Mouse (Mus musculus) retina, postnatal 1 day (tissue): ENCODE data around the gene Tnfrsf17.
"Not testable (repeated sequence)": the region's sequence is repeated elsewhere in the genome, so short reads cannot be mapped to it uniquely, and the experiment has no call there.

Source experiments
- DNase-seq: peaks from one replicate; pipeline ENCODE4 v3.0.0-alpha.2; 2012

Gene Tnfrsf17

DNA sequence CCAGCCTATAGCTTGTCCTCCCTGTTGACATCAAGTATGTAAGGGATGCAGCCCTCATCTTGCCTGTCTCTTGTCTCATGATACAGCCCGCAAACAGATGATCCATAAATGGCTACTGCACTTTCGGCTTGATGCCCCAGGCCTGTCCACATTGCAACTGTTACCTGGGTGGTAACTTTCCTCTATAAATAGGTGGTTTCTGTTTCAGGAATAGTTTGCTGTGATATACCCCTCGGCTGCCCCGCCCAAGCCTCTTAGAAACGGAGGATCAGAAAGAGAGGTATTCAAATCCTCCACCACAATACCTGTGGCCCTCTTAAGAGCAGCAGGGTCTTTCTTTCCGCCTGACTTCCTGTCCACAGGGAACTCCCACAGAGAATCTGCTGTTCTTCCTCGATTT lies at the start of gene Tnfrsf17:
Tnfrsf17 (plus strand) TSS at position 301 of the 400 bp plus-strand sequence.
- no peak for DNase-seq

DNA sequence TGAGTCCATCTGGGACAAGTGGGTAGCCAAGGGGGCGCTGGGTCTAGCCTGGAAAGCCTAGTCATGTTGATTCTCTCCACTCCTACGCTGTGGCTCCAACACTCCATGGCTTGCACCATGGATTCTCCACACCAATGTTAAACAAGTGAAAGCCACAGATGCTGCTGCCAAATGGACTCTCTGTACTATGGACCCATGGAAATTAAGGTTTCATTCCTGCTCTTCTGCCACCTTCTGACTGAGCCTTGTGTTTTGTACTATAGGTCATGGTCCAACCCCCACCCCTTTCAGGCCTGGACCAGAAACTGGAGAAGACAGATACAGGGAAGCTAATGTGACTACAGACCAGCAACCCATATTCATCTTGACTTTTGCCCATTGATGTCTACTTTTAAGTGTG lies 47.1 kb upstream of the Tnfrsf17 start:
- DNase-seq = no peak

- no peak for DNase-seq
These were observed 43.8 kb upstream of the Tnfrsf17 start for GRCm38 (mm10) chr16:11269808-11270207.

DNA sequence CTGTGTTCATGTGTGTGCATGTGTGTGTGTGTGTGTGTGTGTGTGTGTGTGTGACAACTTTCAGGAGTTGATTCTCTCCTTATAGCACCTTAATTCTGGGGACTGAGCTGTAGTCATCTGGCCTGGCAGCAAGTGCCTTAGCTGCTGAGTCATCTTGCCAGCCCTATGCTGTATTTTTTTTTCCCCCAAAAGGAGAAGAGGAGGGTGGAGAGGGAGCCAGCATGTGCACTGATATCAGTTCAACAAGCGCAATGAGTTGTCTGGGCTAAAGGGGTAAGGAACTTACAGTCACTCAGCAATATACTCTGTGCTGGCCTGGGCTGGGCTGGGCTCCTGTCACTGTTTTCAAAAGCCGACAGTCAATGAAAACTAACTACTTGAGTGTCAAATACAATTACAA lies 43.0 kb upstream of the Tnfrsf17 start:
- DNase-seq = no peak

DNA sequence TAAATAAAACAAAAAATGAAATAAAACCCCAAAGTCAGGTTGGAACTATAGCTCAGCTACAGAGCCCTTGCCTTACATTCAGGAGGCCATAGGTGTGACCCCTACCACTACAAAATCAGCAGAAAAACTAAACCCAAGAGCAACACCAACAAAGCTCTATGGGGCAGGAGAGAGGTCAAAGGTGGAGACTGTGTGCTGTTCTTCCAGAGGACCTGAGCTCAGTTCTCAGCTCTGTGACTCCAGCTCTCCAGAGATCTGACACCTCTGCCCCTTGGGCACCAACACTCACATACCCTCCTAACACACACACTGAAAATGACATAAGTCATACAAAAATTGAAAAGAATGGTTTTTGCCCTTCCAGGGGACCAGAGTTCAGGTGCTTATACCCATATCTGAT lies 42.5 kb upstream of the Tnfrsf17 start:
- no peak for DNase-seq

- no peak for DNase-seq
These were observed 36.7 kb upstream of the Tnfrsf17 start for GRCm38 (mm10) chr16:11276888-11277287.

GRCm38 (mm10) chr16:11278778-11279177 lies 34.8 kb upstream of the Tnfrsf17 start:
- DNase-seq = peak; percentile 78

DNA sequence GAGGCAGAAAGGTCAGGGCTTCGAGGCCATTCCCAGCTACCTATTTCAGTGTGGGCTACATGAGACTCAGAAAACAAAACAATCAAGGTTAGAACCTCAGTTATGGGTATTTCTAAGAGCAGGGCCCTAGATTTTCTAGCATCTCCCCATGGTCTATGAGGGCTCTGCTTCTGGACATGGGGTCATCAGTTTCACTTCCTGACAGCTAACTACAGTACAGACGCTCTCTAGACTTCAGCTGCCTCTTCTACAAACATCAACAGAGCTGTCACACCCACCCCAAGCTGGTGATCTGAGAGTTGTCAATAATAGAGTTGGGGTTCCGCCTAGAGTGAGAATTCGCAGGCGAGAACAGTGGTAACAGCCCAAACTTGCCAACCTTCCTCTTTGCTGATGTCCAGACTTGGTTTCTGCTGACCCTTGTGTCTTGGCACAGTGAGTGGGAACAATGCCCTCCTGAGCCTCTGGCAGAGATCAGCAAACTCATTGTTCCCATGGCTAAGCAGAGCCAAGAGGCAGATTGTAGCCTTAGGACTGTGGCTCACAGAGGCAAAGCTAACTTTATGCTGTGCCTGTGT lies 30.9 kb upstream of the Tnfrsf17 start:
- no peak for DNase-seq

DNA sequence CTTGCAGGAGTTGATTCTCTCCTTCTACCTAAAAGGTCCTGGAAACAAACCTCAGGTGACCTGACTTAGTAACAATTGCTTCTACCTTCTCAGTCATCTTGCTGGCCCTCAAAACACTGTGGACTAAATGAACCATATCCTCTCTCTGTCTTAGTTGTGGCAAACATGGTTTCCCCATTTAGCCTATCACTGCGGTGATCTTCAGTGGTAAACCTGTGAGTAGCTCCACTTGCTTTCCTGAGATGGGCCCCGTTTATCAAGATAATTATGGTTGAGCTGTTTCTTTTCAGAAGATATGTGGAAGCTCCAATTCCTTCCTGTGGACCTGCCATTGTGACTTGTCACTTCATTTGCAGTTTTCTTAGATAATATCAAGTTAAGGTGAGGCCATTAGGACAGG lies 28.7 kb upstream of the Tnfrsf17 start:
- DNase-seq = no peak

- no peak for DNase-seq
These were observed 27.7 kb upstream of the Tnfrsf17 start for GRCm38 (mm10) chr16:11285949-11286348.

- DNase-seq = not testable (repeated sequence)
These were observed 24.7 kb upstream of the Tnfrsf17 start for GRCm38 (mm10) chr16:11288873-11289272.

DNA sequence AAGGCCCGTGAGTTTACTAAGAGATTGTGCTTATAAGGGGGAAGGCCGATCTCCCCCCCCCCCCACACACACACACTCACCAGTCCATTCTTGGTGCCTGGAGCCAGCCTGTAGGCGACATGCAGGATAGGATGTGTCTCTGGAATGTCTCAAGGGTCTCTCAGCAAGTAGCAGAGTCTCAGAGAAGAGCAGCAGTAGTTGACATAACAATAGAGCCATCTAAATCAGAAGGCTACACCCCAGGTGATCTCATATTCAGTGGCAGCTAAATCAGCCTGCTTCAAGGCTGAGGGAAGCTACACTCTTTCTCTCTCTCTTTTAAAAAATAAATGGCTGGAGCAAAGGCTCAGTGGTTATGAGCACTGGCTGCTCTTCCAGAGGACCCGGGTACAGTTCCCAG lies 18.0 kb upstream of the Tnfrsf17 start:
- DNase-seq = not testable (repeated sequence)

GRCm38 (mm10) chr16:11297700-11298099 lies 15.9 kb upstream of the Tnfrsf17 start:
- DNase-seq = peak; percentile 40

DNA sequence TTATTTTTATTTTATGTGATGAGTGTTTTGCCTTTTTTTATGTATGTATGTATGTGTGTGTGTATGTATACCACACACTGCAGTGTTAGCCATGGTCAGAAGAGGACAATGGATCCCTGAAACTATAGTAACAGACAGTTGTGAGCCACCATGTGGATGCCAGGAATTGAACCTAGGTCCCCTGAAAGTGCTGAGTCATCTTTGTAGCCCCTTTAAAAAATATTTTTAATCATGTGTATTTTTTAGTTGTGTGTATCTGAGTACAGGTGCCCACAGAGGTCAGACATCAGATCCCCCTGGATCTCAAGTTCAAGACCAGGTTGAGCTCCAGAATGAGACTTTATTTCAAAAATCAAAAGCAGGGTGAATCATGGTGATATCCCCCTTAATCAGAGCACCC lies 9.9 kb upstream of the Tnfrsf17 start:
- no peak for DNase-seq

GRCm38 (mm10) chr16:11305531-11305930 lies 8.1 kb upstream of the Tnfrsf17 start:
- DNase-seq = no peak

DNA sequence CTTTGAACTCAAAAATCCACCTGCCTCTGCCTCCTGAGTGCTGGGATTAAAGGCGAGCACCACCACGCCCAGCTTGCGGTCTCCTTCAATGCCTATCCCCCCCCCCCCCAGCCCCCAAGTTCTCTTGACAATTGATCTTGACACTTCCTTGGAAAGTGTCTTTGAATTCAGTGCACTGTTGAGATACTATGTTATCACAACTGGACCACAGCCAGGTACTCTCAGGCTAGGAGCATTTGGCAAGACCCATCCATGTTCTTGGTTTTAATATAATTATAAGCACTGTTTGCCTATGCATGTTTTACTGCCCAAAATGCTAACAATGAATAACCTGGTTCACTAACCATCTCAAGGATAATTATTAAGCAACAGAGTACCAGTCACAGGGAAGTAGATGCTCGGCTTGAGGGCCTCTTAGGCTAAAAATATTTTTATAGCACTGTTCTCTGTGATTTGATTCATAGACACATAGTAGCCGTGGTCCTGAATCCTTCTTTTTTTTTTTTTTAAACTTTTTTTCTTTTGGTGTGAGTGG lies 2.2 kb downstream of the Tnfrsf17 start:
- DNase-seq = no peak

- no peak for DNase-seq
These were observed 3.1 kb downstream of the Tnfrsf17 start for GRCm38 (mm10) chr16:11316748-11317147.

GRCm38 (mm10) chr16:11317324-11317723 lies 3.7 kb downstream of the Tnfrsf17 start:
- no peak for DNase-seq

GRCm38 (mm10) chr16:11322409-11323323 lies 9.1 kb downstream of the Tnfrsf17 start, which contains the start of gene Snx29:
Snx29 (plus strand) TSS chr16:11322908.
- DNase-seq = peak; percentile 96

- DNase-seq = peak; percentile 54
These were observed 9.9 kb downstream of the Tnfrsf17 start for GRCm38 (mm10) chr16:11323324-11324051.

- DNase-seq = no peak
These were observed 16.6 kb downstream of the Tnfrsf17 start for GRCm38 (mm10) chr16:11330081-11330800.

DNA sequence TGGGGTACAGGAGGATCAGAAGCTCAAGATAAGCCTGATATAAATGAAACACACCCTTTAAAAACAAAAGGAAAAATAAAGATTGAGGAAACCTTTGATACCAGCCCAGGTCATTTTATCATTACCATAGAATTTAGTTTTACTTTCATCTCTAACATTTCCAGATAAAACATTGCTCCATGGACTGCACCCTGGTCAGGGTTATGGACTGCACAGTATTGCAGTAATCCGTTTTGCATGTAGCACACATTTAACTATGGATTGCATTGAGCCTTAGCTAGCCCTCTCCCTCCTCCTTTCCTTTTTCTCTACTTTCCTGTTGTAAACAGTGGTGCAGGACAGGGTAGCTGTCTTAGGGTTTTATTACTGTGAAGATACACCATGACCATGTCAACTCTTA lies 17.4 kb downstream of the Tnfrsf17 start:
- DNase-seq = no peak
